ENCODE assay signal across 8 mouse cellular contexts in the genomic region with DNA sequence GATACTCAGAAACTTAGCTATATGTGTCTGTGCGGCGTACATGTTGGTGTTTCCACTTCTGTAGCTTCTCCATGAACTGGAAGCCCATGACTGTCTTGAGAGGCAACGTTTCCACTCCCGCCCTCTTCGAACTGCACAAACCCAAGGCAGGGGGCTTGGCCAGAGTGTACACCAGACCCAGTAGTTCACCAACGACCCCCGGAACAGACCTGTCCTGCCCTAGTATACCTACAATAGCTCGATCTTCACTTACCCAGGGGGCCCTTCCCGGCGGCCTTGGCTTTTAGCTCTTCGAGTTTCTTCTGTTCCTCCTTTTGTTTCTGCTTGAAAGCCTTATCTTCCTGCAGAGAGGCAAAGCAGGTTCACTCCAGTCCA. TPM values are rescaled to one million over a fixed set of nuclear protein-coding genes. Genes with fewer than 3 reads are reported as not detected.
A peak's percentile ranks its signal among the peaks of the same experiment; 100 is the strongest.
DNase-seq lines count a peak whose midpoint lies in the region; ATAC-seq and TF ChIP-seq lines count a peak whose summit lies in the region.

No protein-coding gene starts in this region.

- peak overlapping the region; percentile 90 for H3K4me3 ChIP-seq in lung, embryonic 15.5 days
- peak overlapping the region; percentile 73 for H3K4me3 ChIP-seq in embryonic fibroblast, embryonic 13.5 days (ENCODE audit: insufficient read depth, low read length)
- peak overlapping the region; percentile 85 for H3K4me3 ChIP-seq in limb, embryonic 10.5 days
- H3K4me3 ChIP-seq in small intestine, adult 2 months (ENCODE audit: low read depth, low read length), result peak overlapping the region; percentile 84

- no peaks in the 10 kb centered on the region for H3K9me3 ChIP-seq in lung, embryonic 15.5 days
- no peaks in the 10 kb centered on the region for H3K9me3 ChIP-seq in limb, embryonic 10.5 days (replicated peaks)

- WGBS in lung, embryonic 15.5 days, result 3% methylated on average over 11 of the region's 11 CpGs
- WGBS in limb, embryonic 10.5 days, result 7% methylated on average over 11 of the region's 11 CpGs
- WGBS in small intestine, adult 2 months, result 1% methylated on average over 11 of the region's 11 CpGs

- TF ChIP-seq POLR2A in embryonic fibroblast, embryonic 13.5 days (IDR thresholded peaks at IDR 0.05; ENCODE audit: low read depth, low read length), result no peak
- no peak for TF ChIP-seq POLR2A in small intestine, adult 2 months (IDR thresholded peaks at IDR 0.05; ENCODE audit: low read depth, low read length)

- 0 out of 2 replicates have a peak, but pooled peaks have one; percentile 6 for ATAC-seq in lung, embryonic 15.5 days (ENCODE audit: borderline replicate concordance, extremely low read depth, low FRiP score, low TSS enrichment)
- ATAC-seq in CD4-positive, CD25-positive, alpha-beta regulatory T cell, adult 4 months, result no peak

- H3K27me3 ChIP-seq in lung, embryonic 15.5 days, result no peaks in the 10 kb centered on the region
- H3K27me3 ChIP-seq in limb, embryonic 10.5 days (ENCODE audit: low read depth, poor library complexity, severe bottlenecking), result no peaks in the 10 kb centered on the region
- no peaks in the 10 kb centered on the region for H3K27me3 ChIP-seq in small intestine, adult 2 months (ENCODE audit: control insufficient read depth, insufficient read depth, low read length)

- peak overlapping the region; percentile 87 for H3K9ac ChIP-seq in lung, embryonic 15.5 days

- H3K36me3 ChIP-seq in lung, embryonic 15.5 days, result peaks cover 16% of the 10 kb centered on the region
- H3K36me3 ChIP-seq in limb, embryonic 10.5 days, result peaks cover 36% of the 10 kb centered on the region
- peaks cover 18% of the 10 kb centered on the region for H3K36me3 ChIP-seq in small intestine, adult 2 months (ENCODE audit: control insufficient read depth, insufficient read depth, low read length)

- no peak for TF ChIP-seq CTCF in embryonic fibroblast, embryonic 13.5 days (IDR thresholded peaks at IDR 0.05; ENCODE audit: borderline replicate concordance, insufficient read depth, low read length)
- no peak for TF ChIP-seq CTCF in small intestine, adult 2 months (IDR thresholded peaks at IDR 0.05; ENCODE audit: extremely low read depth, insufficient read length, insufficient replicate concordance, low read depth, low read length)

- no peak for DNase-seq in lung, postnatal 10 days
- DNase-seq in limb, embryonic 10.5 days (ENCODE audit: low spot score), result no peak
- DNase-seq in frontal cortex, adult 2 months (ENCODE audit: extremely low spot score in 1 of 2, low spot score in 1 of 2), result no peak
- DNase-seq in yolk sac, embryonic 10.5 days (ENCODE audit: low spot score), result no peak

- peak overlapping the region; percentile 84 for H3K27ac ChIP-seq in lung, embryonic 15.5 days
- no peak overlapping the region for H3K27ac ChIP-seq in embryonic fibroblast, embryonic 13.5 days (ENCODE audit: insufficient read depth, low read length)
- H3K27ac ChIP-seq in limb, embryonic 10.5 days, result peak overlapping the region; percentile 91
- H3K27ac ChIP-seq in small intestine, adult 2 months (ENCODE audit: insufficient read depth, low read depth, low read length), result peak overlapping the region; percentile 83

- peak overlapping the region; percentile 65 for H3K4me2 ChIP-seq in lung, embryonic 15.5 days

- peaks cover 18% of the 10 kb centered on the region for H3K4me1 ChIP-seq in lung, embryonic 15.5 days
- H3K4me1 ChIP-seq in embryonic fibroblast, embryonic 13.5 days (ENCODE audit: control insufficient read depth, insufficient read depth, low read length), result 0 out of 2 replicates have a peak, but pooled peaks cover 3% of the 10 kb centered on the region
- peaks cover 16% of the 10 kb centered on the region for H3K4me1 ChIP-seq in limb, embryonic 10.5 days
- H3K4me1 ChIP-seq in small intestine, adult 2 months (ENCODE audit: control insufficient read depth, insufficient read depth, insufficient read length, low read length), result peaks cover 4% of the 10 kb centered on the region; the same call in 1 of the 2 replicates

RNA-seq across cellular contexts. Expression of a gene that starts 0.6 kb away (rescaled TPM):
- polyA plus RNA-seq in lung, embryonic 15.5 days (2015; fragmentation: Nextera tagmentation; extraction: Ambion mirVana), result 11.2 and 11.5 TPM in 2 replicates
- polyA plus RNA-seq in embryonic fibroblast, embryonic 13.5 days (2011; ENCODE audit: insufficient read length, low read depth, missing spikeins), result 4.6 TPM in 2 replicates
- 13.6 and 14.1 TPM in 2 replicates for polyA plus RNA-seq in limb, embryonic 10.5 days (2016; fragmentation: Nextera tagmentation; extraction: Ambion mirVana)
- 5.5 and 11.3 TPM in 2 replicates for polyA plus RNA-seq in small intestine, adult 2 months (2012; rRNA removed)
- 5.9 and 6.0 TPM in 2 replicates for polyA plus RNA-seq in frontal cortex, adult 2 months (2012; rRNA removed)
- 10 to 100 TPM; 13.5 to 16.0 TPM for polyA plus RNA-seq in CD4-positive, CD25-positive, alpha-beta regulatory T cell, adult 4 months (2017; shearing (Covaris generic))

RNA-seq across cellular contexts. Expression of a gene that starts 0.7 kb away (rescaled TPM):
- 519 and 556 TPM in 2 replicates for polyA plus RNA-seq in lung, embryonic 15.5 days (2015; fragmentation: Nextera tagmentation; extraction: Ambion mirVana)
- polyA plus RNA-seq in embryonic fibroblast, embryonic 13.5 days (2011; ENCODE audit: insufficient read length, low read depth, missing spikeins), result 411 and 552 TPM in 2 replicates
- 805 and 864 TPM in 2 replicates for polyA plus RNA-seq in limb, embryonic 10.5 days (2016; fragmentation: Nextera tagmentation; extraction: Ambion mirVana)
- polyA plus RNA-seq in small intestine, adult 2 months (2012; rRNA removed), result 0.58 and 1.6 TPM in 2 replicates
- 173 and 184 TPM in 2 replicates for polyA plus RNA-seq in frontal cortex, adult 2 months (2012; rRNA removed)
- polyA plus RNA-seq in CD4-positive, CD25-positive, alpha-beta regulatory T cell, adult 4 months (2017; shearing (Covaris generic)), result 100 to 1,000 TPM; 679 to 933 TPM

RNA-seq across cellular contexts. Expression of a gene that starts 7.8 kb away (rescaled TPM):
- polyA plus RNA-seq in lung, embryonic 15.5 days (2015; fragmentation: Nextera tagmentation; extraction: Ambion mirVana), result 26.4 and 27.0 TPM in 2 replicates
- polyA plus RNA-seq in embryonic fibroblast, embryonic 13.5 days (2011; ENCODE audit: insufficient read length, low read depth, missing spikeins), result 12.5 and 13.0 TPM in 2 replicates
- 35.3 and 36.8 TPM in 2 replicates for polyA plus RNA-seq in limb, embryonic 10.5 days (2016; fragmentation: Nextera tagmentation; extraction: Ambion mirVana)
- polyA plus RNA-seq in small intestine, adult 2 months (2012; rRNA removed), result 5.8 and 10.7 TPM in 2 replicates
- polyA plus RNA-seq in frontal cortex, adult 2 months (2012; rRNA removed), result 35.6 and 37.6 TPM in 2 replicates
- 10 to 100 TPM; 23.4 to 32.1 TPM for polyA plus RNA-seq in CD4-positive, CD25-positive, alpha-beta regulatory T cell, adult 4 months (2017; shearing (Covaris generic))

RNA-seq across cellular contexts. Expression of a gene that starts 13.5 kb away (rescaled TPM):
- polyA plus RNA-seq in lung, embryonic 15.5 days (2015; fragmentation: Nextera tagmentation; extraction: Ambion mirVana), result 18.2 and 18.4 TPM in 2 replicates
- 8.0 and 12.0 TPM in 2 replicates for polyA plus RNA-seq in embryonic fibroblast, embryonic 13.5 days (2011; ENCODE audit: insufficient read length, low read depth, missing spikeins)
- 18.6 and 23.7 TPM in 2 replicates for polyA plus RNA-seq in limb, embryonic 10.5 days (2016; fragmentation: Nextera tagmentation; extraction: Ambion mirVana)
- polyA plus RNA-seq in small intestine, adult 2 months (2012; rRNA removed), result 2.6 and 3.4 TPM in 2 replicates
- 27.6 and 32.6 TPM in 2 replicates for polyA plus RNA-seq in frontal cortex, adult 2 months (2012; rRNA removed)
- polyA plus RNA-seq in CD4-positive, CD25-positive, alpha-beta regulatory T cell, adult 4 months (2017; shearing (Covaris generic)), result 1 to 10 TPM in 1 of 2 experiments, under 1 TPM in 1; 0.94 to 1.2 TPM

RNA-seq across cellular contexts. Expression of a gene that starts 22.2 kb away (rescaled TPM):
- 12.7 and 14.0 TPM in 2 replicates for polyA plus RNA-seq in lung, embryonic 15.5 days (2015; fragmentation: Nextera tagmentation; extraction: Ambion mirVana)
- polyA plus RNA-seq in embryonic fibroblast, embryonic 13.5 days (2011; ENCODE audit: insufficient read length, low read depth, missing spikeins), result 8.2 and 12.8 TPM in 2 replicates
- 7.5 and 9.4 TPM in 2 replicates for polyA plus RNA-seq in limb, embryonic 10.5 days (2016; fragmentation: Nextera tagmentation; extraction: Ambion mirVana)
- 51.9 and 174 TPM in 2 replicates for polyA plus RNA-seq in small intestine, adult 2 months (2012; rRNA removed)
- 36.9 and 43.5 TPM in 2 replicates for polyA plus RNA-seq in frontal cortex, adult 2 months (2012; rRNA removed)
- 10 to 100 TPM; 36.2 to 61.7 TPM for polyA plus RNA-seq in CD4-positive, CD25-positive, alpha-beta regulatory T cell, adult 4 months (2017; shearing (Covaris generic))

Comparison
In these comparisons a context has a peak if more than half of its experiments do, and no peak if none do; other contexts are left out.
1. RNA of a gene that starts 0.7 kb away (polyA plus RNA-seq): 679 to 933 TPM in CD4-positive, CD25-positive, alpha-beta regulatory T cell, adult 4 months, 805 to 864 TPM in limb, embryonic 10.5 days, 411 to 552 TPM in embryonic fibroblast, embryonic 13.5 days, 519 to 556 TPM in lung, embryonic 15.5 days and 173 to 184 TPM in frontal cortex, adult 2 months; 0.58 to 1.6 TPM in small intestine, adult 2 months; every median in the first group is over 10 times any median in the second.
2. Peak in every context shown above with its lines, with median percentiles within 50 percentile points of each other: H3K4me3 ChIP-seq.